Mouse (Mus musculus) embryo, embryonic 10 days (tissue): ENCODE measurements at regions not wholly inside any gene's neighbourhood (a gene's known extent, or its start where the extent isn't known, plus 50 kb on each side); places are given as distances from the start of the nearest gene placed in this dataset.
A peak's percentile ranks its signal among the peaks of the same experiment; 100 is the strongest.

ENCODE experiments used
- DNase-seq: peaks from one replicate; pipeline ENCODE4 v3.0.0-alpha.2; 2015; ENCODE audit warnings: low spot score

DNA sequence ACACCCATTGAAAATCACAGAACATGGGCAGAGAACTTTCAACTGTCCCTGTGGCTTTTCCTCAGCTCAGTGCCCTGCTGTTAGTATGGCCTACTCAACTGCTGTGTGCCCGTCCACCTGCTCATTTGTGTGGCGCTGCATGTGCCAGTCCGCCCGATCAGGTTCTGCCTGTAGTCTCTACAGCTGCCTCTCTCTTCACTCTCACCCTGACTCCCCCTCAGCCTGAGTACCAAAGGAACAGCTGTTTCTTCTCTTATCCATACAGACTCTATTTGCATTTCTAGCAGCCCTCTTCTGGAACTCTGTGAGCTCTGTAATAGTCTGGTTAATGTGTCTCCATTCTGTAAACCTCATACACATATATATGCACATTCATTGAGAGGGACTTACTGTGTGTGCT is 329.1 kb upstream of the Spred2 start:
- no peak for DNase-seq

DNA sequence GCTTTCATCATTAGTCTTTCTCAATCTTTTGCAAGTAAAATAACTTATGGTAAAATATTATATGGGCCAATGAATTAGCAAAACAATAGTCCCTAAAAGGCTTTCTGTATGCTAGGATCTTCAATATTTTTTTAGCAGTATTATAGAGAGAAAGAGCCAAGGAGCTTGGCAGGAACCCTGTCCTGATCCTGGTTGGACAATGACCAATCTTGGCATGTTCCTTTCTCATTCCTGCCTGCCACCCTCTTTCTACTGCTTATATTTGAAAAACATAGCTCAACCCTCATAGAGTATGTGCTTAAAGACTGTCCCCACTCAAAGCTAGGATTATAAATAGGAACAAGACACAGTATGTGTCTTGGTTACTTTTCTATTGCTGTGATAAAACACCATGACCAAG is 327.8 kb upstream of the Spred2 start:
- DNase-seq, result no peak

- DNase-seq, result no peak
Measured at GRCm38 (mm10) chr11:19599433-19599832, 324.7 kb upstream of the Spred2 start.

DNA sequence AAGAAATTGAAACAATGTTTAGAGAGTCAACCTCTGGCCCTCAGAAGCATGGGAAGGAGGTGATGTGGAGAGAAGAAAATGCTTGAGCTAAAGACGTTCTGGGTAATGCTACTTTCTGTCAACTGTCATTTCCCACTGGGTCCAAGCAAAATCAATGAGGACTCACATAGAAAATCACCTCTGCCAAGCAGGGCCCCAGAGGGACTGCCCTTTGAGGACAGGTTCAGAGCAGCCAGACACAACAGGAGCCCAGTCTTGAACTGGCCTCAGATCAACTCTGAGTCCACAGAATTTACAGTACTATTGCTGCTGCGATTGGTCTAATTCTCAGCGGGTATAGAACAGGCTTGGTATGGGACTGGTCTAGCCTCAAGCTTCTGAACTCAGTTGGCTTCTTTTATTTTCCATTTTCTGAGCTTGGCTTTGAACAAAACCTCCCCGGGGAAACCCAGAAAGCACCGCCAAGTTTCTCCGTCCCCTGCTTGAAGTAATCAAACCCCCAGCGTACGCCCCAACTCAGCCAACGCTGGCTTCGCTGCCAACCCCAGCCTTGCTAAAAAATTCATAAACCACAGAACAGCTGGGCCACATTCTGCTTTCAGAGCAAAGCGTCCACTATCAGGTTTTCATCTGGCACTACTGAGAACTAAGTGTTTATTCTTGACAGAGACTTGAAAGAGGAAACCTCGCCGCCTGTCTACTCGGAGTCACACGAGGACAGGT is 322.8 kb upstream of the Spred2 start:
- no peak for DNase-seq

- no peak for DNase-seq
Measured at GRCm38 (mm10) chr11:19602496-19602895, 321.7 kb upstream of the Spred2 start.

GRCm38 (mm10) chr11:19605602-19606001 is 318.6 kb upstream of the Spred2 start:
- no peak for DNase-seq

DNA sequence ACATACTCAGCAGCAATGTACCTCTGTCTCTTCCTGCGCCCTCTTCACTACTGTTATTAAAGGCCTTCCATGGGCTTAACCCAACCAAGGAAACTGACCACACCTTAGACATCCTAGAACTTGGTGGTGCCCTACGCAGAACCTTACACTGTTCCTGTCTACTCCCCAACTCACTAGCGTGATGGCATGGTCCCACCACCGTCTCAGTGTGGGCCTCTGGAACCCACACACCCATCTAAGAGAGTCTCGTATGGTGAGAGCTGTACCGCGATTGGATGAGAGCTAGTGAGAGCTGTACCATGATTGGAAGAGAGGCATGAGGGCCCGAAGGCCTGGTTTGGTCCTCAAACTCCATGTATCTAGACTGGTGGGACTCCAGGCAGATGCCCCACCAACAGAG is 317.2 kb upstream of the Spred2 start:
- DNase-seq, result no peak

GRCm38 (mm10) chr11:19607941-19608340 is 316.2 kb upstream of the Spred2 start:
- DNase-seq, result no peak

GRCm38 (mm10) chr11:19608523-19608922 is 315.7 kb upstream of the Spred2 start:
- no peak for DNase-seq

DNA sequence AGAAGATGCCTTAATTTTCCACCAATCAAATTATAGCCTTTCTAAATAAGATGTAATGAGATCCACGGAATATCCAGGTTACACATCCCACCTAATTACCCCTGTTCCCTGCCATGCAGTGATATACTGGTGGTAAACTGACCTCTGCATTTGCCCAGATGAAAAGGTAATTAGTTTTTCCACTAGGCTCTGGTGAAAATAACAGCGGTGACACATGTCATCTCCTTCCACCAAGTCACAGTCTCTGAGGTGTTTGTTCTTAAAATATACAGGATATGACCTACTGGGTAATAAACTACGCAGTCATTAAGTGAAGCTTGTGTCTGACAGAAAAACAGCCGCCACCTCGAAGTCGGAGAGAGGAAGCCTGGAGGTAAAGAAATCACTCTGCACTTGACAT is 313.6 kb upstream of the Spred2 start:
- no peak for DNase-seq

- no peak for DNase-seq
Measured at GRCm38 (mm10) chr11:19611217-19611616, 313.0 kb upstream of the Spred2 start.

GRCm38 (mm10) chr11:19616520-19616919 is 307.7 kb upstream of the Spred2 start:
- no peak for DNase-seq

GRCm38 (mm10) chr11:19619494-19619893 is 304.7 kb upstream of the Spred2 start:
- DNase-seq, result no peak

DNA sequence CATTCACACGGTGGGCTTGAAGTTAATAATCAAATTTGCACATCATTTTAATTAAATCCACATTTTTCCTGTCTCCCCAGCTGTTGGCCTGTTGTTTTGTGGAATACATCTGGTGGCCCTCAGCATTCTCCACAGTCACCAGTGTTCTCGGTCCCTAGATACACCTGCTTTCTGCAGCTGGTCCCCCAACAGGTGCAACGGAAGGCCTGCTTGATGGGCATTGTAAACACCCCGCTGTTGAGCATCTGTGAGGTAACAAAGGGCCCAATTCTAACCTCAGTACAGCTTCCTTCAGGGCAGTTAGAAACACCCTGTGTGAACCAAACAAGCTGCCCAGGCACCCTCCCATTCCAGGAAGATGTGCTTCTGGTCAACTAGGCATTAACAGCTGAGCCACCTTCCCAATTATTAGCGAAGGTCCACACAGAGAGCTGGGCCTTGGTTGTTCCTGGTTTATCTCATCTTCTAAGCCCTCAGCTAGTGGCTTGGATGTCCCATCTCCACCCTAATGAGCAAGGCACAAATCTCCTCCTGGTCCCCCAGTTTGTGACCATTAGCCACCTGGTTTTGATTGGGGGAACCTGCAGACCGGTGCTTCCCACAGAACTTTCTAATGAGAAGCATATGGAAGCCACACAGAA is 293.0 kb upstream of the Spred2 start:
- DNase-seq, result no peak

- DNase-seq, result no peak
Measured at GRCm38 (mm10) chr11:19632477-19632876, 291.7 kb upstream of the Spred2 start.

GRCm38 (mm10) chr11:19633621-19634020 is 290.6 kb upstream of the Spred2 start:
- no peak for DNase-seq

GRCm38 (mm10) chr11:19641153-19641552 is 283.0 kb upstream of the Spred2 start:
- DNase-seq, result no peak

GRCm38 (mm10) chr11:19644116-19644795 is 279.9 kb upstream of the Spred2 start:
- DNase-seq, result peak; percentile 17

DNA sequence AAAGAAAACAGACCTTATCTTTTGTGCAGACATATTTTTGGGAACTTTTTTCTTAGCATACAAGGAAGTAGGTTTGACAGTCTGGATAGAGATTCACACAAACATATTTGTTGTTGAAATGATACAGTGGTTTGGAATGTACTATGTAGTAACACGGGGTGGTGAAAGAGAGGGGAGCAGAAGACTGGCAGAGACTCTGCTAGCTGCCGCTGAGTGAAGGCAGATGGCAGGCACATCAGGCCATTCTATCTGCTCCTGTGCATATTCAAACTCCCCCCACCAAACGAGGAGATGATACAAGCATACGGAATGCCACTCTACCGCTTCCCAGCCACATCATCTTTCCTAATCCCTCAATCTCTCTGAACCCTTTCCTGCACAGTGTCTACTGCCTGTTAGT is 279.1 kb upstream of the Spred2 start:
- no peak for DNase-seq

DNA sequence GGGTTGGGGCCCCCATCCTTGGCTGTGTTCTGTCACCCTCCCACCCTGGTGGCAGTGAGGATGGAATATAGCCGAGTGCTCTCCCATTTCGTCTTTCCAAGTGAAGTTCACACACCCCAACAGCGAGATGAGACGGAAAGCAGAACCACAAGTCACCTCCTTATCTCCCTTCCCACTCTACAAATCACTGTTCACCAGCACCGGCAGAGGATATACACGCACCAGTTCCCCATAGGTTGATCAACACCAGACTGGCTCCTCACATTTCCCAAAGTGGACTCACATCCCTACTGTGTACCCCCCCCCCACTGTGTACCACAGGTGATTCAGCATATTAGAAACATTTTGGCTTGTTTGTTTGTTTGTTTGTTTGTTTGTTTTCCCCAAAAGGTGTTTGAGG is 272.7 kb upstream of the Spred2 start:
- DNase-seq, result no peak

DNA sequence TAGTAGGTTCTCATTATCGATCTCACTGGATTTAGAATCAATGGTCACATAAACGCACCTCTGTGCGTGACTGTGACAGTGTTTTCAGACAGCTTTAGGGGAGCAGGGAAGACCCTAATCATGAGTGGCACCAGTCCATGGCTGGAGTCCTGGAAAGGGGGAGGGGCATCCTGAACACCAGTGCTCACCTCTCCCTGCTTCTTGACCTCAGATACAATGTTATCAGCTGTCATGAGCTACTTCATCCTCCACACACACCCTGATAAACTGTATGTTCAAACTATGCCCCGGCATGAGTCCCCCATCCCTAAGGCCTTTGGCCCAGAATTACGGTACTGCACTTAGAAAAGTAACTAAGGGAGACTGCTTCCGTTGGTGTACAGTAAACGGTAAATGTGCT is 272.2 kb upstream of the Spred2 start:
- no peak for DNase-seq

DNA sequence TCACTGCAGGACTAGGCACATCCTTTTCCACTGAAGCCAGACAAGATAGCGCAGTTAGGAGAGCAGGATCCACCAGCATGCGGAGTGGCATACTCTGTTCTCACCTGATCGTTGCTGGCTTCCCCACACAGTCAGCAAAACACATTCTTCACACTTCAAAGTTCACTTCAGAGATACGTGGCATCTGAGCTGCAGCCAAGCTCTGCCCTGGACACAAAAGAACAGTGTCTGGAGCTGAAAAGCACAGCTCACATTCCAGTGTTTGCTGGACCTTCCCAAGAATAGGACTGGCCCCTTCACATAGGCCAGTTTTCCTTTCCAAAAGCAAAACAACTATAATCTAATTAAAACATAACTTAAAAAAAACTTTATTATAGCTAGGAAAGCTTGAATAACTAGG is 264.7 kb upstream of the Spred2 start:
- DNase-seq, result no peak

DNA sequence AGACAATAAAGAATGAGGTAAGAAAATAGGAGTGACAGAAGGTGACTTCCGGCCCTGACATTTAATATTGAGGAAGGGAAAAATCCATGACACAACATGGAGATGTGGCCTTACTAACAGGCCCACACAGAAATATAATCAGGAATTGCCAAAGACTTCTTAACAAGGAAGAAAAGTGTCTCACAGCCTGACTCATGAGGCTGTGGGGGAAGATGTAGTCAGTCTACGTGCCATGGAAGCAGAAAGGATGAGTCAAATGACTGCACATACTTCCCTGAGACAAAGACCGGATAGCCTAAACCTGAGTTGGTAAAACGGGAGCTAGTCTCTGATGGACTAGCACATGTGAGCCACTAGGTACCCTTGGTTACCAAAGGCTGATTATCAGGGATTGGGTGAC is 257.4 kb upstream of the Spred2 start:
- DNase-seq, result no peak
